Mouse (Mus musculus) ovary, postnatal 14 days (tissue): ENCODE data around the gene Slc9b1.

ENCODE experiments used
- DNase-seq: peaks from one replicate; pipeline ENCODE4 v3.0.0; 2022; ENCODE audit warnings: low spot score

Gene Slc9b1

DNA sequence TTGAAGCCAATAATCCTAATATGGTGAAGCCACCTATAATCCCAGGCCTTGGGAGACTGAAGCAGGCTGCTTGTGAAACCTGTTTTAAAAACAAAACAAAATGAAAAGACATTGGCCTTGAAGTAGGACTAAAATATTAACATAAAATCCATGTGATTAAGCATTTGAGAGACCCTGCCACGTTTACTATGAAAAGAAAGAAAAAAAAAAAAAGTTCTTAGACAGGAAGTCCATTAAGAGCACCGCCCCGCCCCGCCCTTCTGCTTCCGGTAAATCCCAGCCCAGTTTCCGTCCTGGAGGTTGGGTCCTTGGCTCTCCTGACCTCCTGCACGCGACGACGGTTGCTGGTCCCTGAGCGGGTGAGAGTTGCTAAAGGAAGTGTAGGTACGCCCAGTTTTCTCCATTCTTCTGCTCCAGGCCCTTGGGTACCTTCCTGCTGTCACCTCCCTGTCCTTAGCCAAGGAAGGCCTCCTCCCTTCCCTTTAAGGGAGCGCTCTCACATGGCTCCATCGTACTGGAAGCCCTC, at the start of gene Slc9b1:
Slc9b1 (plus strand) TSS at position 291 of the 526 bp plus-strand sequence.
- no peak for DNase-seq

- no peak for DNase-seq
Observed at GRCm38 (mm10) chr3:135298560-135298959, 49.3 kb upstream of the Slc9b1 start.

- DNase-seq, result no peak
Observed at GRCm38 (mm10) chr3:135300081-135300480, 47.7 kb upstream of the Slc9b1 start.

GRCm38 (mm10) chr3:135304060-135304459, 43.8 kb upstream of the Slc9b1 start:
- no peak for DNase-seq

DNA sequence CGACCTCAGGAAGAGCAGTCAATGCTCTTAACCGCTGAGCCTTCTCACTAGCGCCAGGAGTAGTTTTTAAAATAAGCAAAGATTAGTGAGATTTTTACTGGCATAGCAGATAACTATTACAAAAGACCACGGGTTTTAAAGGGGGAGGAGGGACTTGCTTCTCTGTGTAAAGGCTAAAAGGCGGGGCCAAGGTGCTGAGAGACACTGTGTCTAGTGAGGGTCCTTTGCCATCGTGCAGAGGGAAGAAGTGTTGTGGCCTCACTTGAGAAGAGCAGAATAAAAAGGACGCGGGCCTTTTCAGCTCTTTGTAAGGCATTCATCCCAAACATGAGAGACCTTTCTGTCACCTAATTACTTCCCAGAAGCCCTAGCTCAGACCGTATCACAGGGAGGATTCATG, 43.3 kb upstream of the Slc9b1 start:
- no peak for DNase-seq

GRCm38 (mm10) chr3:135307411-135308259, 40.2 kb upstream of the Slc9b1 start, which contains the start of gene Slc9b2:
TSS of gene Slc9b2 (plus strand) at chr3:135307700.
- DNase-seq, result peak; percentile 15

DNA sequence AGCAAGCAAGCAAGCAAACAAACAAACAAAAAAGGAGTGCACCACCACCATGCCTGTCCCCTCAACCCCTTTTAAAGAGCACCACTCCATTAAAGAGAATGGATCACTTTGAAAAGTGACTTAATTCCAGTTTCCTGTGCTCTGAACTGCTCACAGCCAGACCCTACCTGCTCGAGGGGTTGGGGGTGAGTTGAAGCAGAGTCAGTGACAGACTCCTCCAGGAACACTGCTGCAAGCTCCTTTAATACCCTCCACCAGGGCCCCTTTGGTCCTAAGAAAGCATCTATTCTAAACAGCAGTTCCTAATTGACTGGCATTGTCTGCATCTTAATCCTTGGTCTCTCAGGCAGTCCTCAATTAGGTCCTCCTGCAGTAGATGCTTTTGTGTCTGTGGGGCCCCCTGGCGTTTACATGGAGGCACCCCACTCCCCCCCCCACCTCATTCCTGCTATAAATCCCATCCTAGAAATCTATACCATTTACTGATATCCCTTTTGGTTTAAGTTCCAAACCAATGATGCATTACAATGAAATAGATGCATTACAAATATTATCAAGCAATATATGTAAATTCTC, 34.8 kb upstream of the Slc9b1 start:
- DNase-seq, result no peak

- no peak for DNase-seq
Observed at GRCm38 (mm10) chr3:135313727-135314126, 34.1 kb upstream of the Slc9b1 start.

GRCm38 (mm10) chr3:135314811-135315210, 33.0 kb upstream of the Slc9b1 start:
- no peak for DNase-seq

GRCm38 (mm10) chr3:135315720-135316425, 32.0 kb upstream of the Slc9b1 start:
- no peak for DNase-seq

- DNase-seq, result no peak
Observed at GRCm38 (mm10) chr3:135318331-135318730, 29.5 kb upstream of the Slc9b1 start.

DNA sequence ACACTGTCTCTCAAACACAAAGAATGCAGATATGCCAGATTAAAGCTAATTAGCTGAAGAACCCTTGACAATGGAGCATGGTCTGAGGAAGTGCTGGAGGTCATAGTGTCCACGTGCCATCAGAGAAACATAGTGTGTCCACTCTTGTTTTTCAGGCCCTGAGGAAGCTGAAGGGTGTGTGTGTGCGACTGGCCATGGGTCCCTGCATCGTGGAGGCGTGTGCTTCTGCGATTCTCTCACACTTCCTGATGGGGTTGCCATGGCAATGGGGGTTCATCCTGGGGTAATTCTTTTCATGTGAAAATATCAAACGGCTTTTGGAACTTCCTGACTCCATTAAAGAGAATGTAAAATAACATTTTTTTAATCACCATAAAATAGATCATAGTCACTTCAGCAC, 23.5 kb upstream of the Slc9b1 start:
- DNase-seq, result no peak

- no peak for DNase-seq
Observed at GRCm38 (mm10) chr3:135327176-135327575, 20.7 kb upstream of the Slc9b1 start.

- DNase-seq, result no peak
Observed at GRCm38 (mm10) chr3:135327601-135328000, 20.2 kb upstream of the Slc9b1 start.

DNA sequence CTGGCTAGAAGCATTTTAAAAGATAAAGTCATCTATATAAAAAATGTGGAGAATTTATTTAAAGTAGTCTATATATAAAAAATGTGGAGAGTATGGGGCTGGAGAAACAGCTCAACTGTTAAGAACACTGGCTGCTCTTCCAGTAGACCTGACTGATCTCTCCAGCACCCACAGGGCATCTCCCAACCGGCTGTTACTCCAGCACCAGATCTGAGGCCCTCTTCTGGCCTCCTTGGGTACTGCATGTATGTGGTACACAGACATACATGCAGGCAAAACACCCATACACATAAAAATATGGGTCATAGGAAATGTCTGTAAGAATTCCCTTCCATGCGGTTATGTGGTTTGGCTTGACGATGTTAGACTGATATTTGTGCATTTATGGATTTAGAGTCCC, 19.3 kb upstream of the Slc9b1 start:
- DNase-seq, result peak; percentile 18

DNA sequence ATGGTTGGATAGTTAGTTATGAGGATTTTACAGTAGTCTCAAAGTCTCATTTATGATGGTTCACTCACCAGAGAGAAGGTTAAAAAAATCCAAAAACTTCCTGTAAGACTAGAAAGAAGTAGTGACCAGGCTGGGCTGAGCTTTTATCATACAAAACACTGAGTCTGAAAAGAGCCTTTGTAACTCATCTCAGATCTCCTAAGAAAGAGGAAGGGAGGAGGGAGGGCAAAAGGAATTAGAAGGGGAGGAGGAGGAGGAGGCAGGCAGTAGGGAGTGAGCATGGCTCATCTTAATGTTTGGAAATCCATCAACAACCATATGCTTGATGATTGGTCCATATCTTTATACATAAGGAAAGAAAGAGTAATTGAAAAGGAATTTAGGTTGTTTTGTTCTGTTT, 15.1 kb upstream of the Slc9b1 start:
- no peak for DNase-seq

- no peak for DNase-seq
Observed at GRCm38 (mm10) chr3:135333763-135334162, 14.1 kb upstream of the Slc9b1 start.

DNA sequence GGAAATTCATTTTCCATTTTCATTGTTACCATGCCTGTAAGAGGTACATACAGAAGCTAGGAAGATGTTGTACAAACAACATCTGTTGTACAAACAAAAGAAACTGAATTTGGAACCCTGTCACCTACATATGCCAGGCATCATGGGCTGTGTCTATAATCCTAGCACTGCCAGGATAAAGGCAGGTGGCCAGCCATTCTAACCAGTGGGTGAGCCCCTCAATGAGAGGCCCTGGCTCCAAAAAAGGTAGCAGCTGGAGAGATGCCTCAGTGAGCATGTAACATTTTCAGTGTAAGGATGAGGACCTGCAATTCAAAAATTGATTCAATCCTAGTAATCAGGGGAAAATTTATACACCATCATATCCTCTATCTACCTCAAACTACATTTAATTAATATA, 1.2 kb downstream of the Slc9b1 start:
- DNase-seq, result no peak

DNA sequence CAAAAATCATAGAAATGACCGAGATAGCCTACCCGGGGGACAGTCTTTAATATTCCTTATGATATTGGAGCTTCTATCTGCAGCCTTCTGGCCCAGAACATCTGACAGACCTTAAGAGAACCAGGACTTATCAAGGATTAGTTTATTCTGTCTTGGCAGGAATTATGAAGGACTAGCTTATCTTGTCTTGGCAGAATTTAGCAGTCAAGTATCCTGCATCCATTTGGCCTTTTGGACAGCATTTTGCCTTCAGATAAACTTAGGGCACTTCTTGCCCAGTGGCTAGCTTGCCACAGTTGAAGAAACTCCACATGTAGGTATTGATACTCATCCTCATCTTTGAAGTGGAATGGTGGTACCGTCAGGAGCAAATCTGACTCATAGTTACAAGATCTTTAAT, 4.0 kb downstream of the Slc9b1 start:
- no peak for DNase-seq

GRCm38 (mm10) chr3:135357394-135357793, 9.6 kb downstream of the Slc9b1 start:
- no peak for DNase-seq

DNA sequence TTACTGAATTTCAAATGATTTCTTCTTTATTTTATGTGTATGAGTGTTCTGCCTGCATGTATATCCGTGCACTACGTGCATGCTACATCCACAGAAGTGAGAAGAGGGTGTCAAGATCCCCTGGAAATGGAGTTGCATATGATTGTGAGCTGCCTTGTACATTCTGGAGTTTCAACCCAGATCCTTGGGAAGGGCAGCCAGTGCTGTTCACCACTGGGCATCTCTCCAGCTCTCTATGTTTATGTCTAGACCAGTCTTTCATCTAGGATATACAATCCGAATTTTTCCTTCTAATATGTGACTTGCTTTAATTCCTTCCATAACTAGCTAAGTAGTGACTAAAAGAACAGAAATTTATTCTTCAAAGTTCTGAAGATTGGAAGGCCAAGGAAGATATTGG, 28.0 kb downstream of the Slc9b1 start:
- DNase-seq, result no peak

DNA sequence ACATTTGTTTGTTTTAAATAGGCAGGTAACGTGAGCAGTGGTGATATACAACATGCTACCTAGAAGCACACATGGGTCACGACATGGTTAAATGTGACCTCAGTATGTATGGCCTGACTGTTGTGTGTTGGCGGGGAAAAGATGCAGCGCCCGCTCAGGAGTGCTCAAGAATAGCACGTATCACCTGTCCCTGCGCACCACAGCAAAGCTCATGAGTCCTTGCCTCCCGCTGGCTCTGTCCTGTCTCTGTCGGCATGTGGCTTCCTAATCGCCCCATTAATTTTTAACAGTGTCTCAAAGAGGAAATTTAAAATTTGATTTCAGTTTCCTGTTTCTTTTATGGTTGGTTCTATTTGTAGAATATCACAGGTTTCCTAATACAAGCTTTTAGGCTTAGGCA, 29.6 kb downstream of the Slc9b1 start:
- no peak for DNase-seq

GRCm38 (mm10) chr3:135379868-135380267, 32.0 kb downstream of the Slc9b1 start:
- no peak for DNase-seq
